Mouse (Mus musculus) hindbrain, postnatal 0 days (tissue): ENCODE measurements around the gene 1700086D15Rik. TPM values are rescaled to one million over a fixed set of nuclear protein-coding genes. Genes with fewer than 3 reads are reported as not detected.

ENCODE experiments used
- ATAC-seq: fragments of 200-750 bp; cut with Nextera tagmentation; 2 replicates; pipeline ENCODE4 v1.8.0; 2017; ENCODE audit warnings: mild to moderate bottlenecking, moderate TSS enrichment, moderate library complexity
- DNase-seq: peaks from one replicate; pipeline ENCODE4 v3.0.0-alpha.2; 2015; ENCODE audit warnings: low spot score
- H3K27ac ChIP-seq: fragments of 300-500 bp; sonication (generic); 2 replicates; pipeline ENCODE4 v1.5.1; 2014; ENCODE audit warnings: mild to moderate bottlenecking
- H3K27me3 ChIP-seq: fragments of 300-500 bp; sonication (generic); 2 replicates; pipeline ENCODE4 v1.6.1; 2014; ENCODE audit warnings: low read length, mixed read lengths; ENCODE audit not compliant: insufficient read depth
- H3K36me3 ChIP-seq: fragments of 300-500 bp; sonication (generic); 2 replicates; pipeline ENCODE4 v1.6.1; 2014; ENCODE audit warnings: low read length, mixed read lengths; ENCODE audit not compliant: insufficient read depth
- H3K4me1 ChIP-seq: fragments of 300-500 bp; sonication (generic); 2 replicates; pipeline ENCODE4 v1.6.1; 2014; ENCODE audit warnings: antibody characterized with exemption, low read length, mixed read lengths; ENCODE audit not compliant: insufficient read depth
- H3K4me2 ChIP-seq: fragments of 300-500 bp; sonication (generic); 2 replicates; pipeline ENCODE4 v1.6.1; 2014; ENCODE audit warnings: low read depth, mild to moderate bottlenecking, low read length, moderate library complexity, mixed read lengths
- H3K4me3 ChIP-seq: fragments of 300-500 bp; sonication (generic); 2 replicates; pipeline ENCODE4 v1.5.1; 2014; ENCODE audit warnings: low read length
- H3K9ac ChIP-seq: fragments of 300-500 bp; sonication (generic); replicated peaks from 2 replicates; pipeline ENCODE4 v1.6.1; 2014; ENCODE audit warnings: mild to moderate bottlenecking, low read length, moderate library complexity, mixed read lengths
- H3K9me3 ChIP-seq: fragments of 300-500 bp; sonication (generic); 2 replicates; pipeline ENCODE4 v1.6.1; 2016; ENCODE audit warnings: low read length, mixed read lengths
- CTCF ChIP-seq: IDR thresholded peaks from 2 replicates; pipeline ENCODE4 v1.5.1; 2016; ENCODE audit warnings: antibody characterized with exemption, control low read depth, low read depth
- WGBS: fragments of 180-500 bp; shearing (Covaris S2); extraction: QIAGEN DNeasy Blood & Tissue Kit; methylation state at CpG from one replicate; pipeline ENCODE4 v1.1.7; 2014; 5-methylcytosine and 5-hydroxymethylcytosine counted together
- polyA plus RNA-seq: library from polyadenylated mRNA; unstranded; fragments of >200 nt; fragmentation: Nextera tagmentation; extraction: Ambion mirVana; gene quantifications from 2 replicates; pipeline ENCODE4 v1.2.1, GENCODE M21; 2015
- total RNA-seq: library from RNA; depleted of rRNA; stranded (reverse); fragments of >200 nt; gene quantifications from 2 replicates; pipeline ENCODE4 v1.2.3, GENCODE M21; 2014

1700086D15Rik gene
- total and polyA plus RNA-seq, 2 experiments from 2014 or later, result 0.39 to 0.94 TPM

DNA sequence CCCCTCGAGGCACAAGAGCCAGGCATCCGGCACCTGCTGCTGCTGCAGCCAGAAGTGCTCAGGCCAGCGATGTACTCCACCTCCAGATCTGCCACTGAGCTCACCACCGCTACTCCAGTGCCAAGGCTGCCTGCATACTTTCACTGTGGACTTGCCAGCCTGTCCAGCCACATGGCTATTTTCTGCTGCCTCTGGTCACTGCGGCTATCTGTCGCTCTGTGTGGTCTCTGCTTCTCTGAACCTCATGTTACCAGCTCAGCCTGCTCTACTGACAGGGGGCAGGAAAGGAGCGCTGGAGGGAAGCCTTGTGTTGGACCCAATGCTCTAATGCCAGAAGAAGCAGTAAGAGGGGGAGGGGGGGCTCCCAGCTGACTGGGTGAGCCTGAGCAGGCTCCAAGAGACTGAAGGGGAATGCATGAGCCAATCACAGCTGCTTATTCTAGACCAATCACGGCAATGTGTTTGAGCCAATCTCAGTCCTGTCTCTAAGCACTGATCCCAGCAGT, 34.7 kb downstream of the 1700086D15Rik start:
- no peaks in the 10 kb centered on the region for H3K9me3 ChIP-seq
- peak; percentile 16; the same call in 1 of the 2 replicates for TF ChIP-seq CTCF
- no peaks in the 10 kb centered on the region for H3K36me3 ChIP-seq
- H3K9ac ChIP-seq, result 0 out of 2 replicates have a peak overlapping the region, but pooled peaks have one; percentile 13
- WGBS, result 38% methylated on average over 8 of the region's 8 CpGs
- H3K27me3 ChIP-seq, result no peaks in the 10 kb centered on the region
- H3K27ac ChIP-seq, result peak overlapping the region; percentile 65; the same call in 1 of the 2 replicates
- 0 out of 2 replicates have a peak overlapping the region, but pooled peaks have one; percentile 29 for H3K4me2 ChIP-seq
- DNase-seq, result peak; percentile 85
- 0 out of 2 replicates have a peak, but pooled peaks cover 7% of the 10 kb centered on the region for H3K4me1 ChIP-seq
- no peak overlapping the region for H3K4me3 ChIP-seq
- ATAC-seq, result peak; percentile 96

DNA sequence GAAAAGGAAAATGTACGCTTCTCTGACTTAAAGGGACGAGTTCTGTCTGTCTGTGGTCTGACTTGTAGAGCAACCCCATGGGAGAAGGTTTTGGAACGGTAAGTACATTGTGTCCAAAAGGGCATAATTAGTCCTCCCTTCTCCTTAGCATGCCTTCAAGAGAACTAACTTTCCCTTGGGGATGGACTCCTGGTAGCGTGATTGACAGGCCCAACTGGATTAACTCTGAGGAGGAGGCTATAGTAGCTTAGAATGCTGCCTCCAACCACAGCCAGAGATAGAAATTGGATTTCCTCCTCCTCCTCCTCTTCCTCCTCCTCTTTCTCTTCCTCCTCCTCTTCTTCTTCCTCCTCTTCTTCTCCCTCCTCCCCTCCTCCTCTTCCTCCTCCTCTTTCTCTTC, 39.4 kb downstream of the 1700086D15Rik start:
- no peaks in the 10 kb centered on the region for H3K27me3 ChIP-seq
- no peak overlapping the region for H3K27ac ChIP-seq
- 0 out of 2 replicates have a peak, but pooled peaks cover 5% of the 10 kb centered on the region for H3K4me1 ChIP-seq
- no peaks in the 10 kb centered on the region for H3K9me3 ChIP-seq
- DNase-seq, result no peak
- H3K4me2 ChIP-seq, result no peak overlapping the region
- H3K36me3 ChIP-seq, result no peaks in the 10 kb centered on the region
- ATAC-seq, result no peak
- TF ChIP-seq CTCF, result no peak
- WGBS, result 82% methylated on average over 4 of the region's 4 CpGs
- no peak overlapping the region for H3K9ac ChIP-seq
- H3K4me3 ChIP-seq, result no peak overlapping the region

DNA sequence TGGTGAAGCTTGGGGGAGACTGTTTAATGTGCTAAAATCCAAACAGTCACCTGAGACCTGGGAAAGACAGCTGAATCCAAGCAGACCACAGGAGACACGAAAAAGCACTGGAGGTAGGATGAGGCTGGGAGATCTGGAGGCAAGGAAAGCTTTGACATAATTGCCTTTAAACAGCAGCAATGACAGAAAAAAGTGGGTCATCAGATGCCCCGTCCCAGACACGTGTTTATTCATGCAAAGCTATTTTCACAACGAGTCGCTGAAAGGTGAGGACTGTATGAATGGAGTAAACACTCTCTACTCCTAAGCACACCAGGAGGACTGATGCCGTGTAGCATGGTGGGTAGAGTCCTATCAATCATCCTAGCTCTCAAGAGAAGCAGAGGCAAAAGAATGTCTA, 43.9 kb downstream of the 1700086D15Rik start:
- no peaks in the 10 kb centered on the region for H3K27me3 ChIP-seq
- H3K4me3 ChIP-seq, result no peak overlapping the region
- no peak overlapping the region for H3K9ac ChIP-seq
- TF ChIP-seq CTCF, result no peak
- ATAC-seq, result no peak
- no peak overlapping the region for H3K4me2 ChIP-seq
- WGBS, result 83% methylated on average over 6 of the region's 6 CpGs
- no peaks in the 10 kb centered on the region for H3K4me1 ChIP-seq
- H3K27ac ChIP-seq, result no peak overlapping the region
- H3K9me3 ChIP-seq, result no peaks in the 10 kb centered on the region
- no peaks in the 10 kb centered on the region for H3K36me3 ChIP-seq
- DNase-seq, result no peak

DNA sequence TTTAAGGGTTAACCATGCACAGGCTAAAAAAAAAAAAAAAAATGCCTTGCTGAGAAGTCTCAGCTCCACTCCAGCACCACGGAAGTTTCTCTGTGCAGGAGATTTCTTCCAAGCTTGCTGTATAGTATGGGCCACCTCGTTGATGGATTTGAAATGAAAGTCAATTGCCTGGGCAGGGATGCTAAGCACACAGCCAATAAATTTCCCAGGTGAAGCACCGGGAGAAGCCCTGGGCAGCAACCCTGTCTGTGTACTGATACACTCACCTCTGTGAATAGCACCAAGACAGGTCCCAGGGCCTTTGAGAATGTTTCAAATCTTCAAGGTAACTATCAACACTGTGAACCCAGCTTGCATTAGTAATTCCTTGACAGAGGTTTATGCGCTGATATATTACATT, 47.6 kb downstream of the 1700086D15Rik start:
- H3K36me3 ChIP-seq, result no peaks in the 10 kb centered on the region
- ATAC-seq, result no peak
- no peak overlapping the region for H3K4me3 ChIP-seq
- DNase-seq, result no peak
- no peak overlapping the region for H3K9ac ChIP-seq
- H3K9me3 ChIP-seq, result no peaks in the 10 kb centered on the region
- no peak overlapping the region for H3K27ac ChIP-seq
- no peaks in the 10 kb centered on the region for H3K27me3 ChIP-seq
- no peak overlapping the region for H3K4me2 ChIP-seq
- peaks cover 11% of the 10 kb centered on the region for H3K4me1 ChIP-seq
- TF ChIP-seq CTCF, result no peak
- 45% methylated on average over 4 of the region's 4 CpGs for WGBS

DNA sequence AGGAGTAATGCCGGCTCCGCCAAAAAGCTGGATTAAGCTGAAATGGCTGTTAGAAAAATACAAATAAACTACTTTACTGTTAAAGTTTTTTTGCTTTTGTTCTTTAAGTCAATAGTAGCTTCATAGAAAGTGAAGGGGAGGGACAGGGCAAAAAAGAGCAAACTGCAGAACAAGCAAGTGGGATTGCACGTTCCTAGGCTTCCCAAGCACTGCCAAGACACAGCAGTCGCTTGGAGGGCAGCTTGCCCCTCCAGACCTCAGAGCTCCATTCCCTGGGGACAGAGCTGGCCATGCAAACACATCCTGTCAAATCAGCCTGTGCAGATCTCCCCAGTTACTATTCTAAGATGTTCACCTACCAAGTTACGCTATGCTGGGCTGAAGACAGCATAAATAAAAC, 48.0 kb downstream of the 1700086D15Rik start:
- TF ChIP-seq CTCF, result no peak
- DNase-seq, result peak; percentile 51
- H3K27me3 ChIP-seq, result no peaks in the 10 kb centered on the region
- WGBS, result 40% methylated on average over 5 of the region's 5 CpGs
- peaks cover 11% of the 10 kb centered on the region for H3K4me1 ChIP-seq
- H3K36me3 ChIP-seq, result no peaks in the 10 kb centered on the region
- ATAC-seq, result no peak
- H3K27ac ChIP-seq, result peak overlapping the region; percentile 8; the same call in 1 of the 2 replicates
- no peaks in the 10 kb centered on the region for H3K9me3 ChIP-seq
- H3K9ac ChIP-seq, result no peak overlapping the region
- no peak overlapping the region for H3K4me2 ChIP-seq
- no peak overlapping the region for H3K4me3 ChIP-seq

DNA sequence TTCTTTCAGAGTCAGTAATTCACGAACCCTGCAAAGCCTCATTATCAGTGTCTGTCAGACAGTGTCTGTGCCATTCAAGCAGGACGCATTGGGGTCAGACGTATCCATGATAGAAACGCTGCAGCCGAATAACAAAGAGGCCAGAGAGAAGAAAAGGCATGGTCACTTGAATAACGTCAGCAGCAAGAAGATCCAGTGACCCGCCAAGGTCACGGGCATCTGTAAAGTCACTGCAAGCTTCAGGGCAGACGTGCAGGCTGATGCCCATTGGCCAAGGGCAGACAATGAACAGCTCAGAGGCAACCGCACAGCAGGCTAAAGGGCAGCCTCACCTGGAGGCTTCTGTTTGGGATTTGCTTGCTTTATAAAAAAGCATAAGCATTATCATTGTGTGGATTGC, 49.6 kb downstream of the 1700086D15Rik start:
- no peak overlapping the region for H3K9ac ChIP-seq
- H3K9me3 ChIP-seq, result no peaks in the 10 kb centered on the region
- 36% methylated on average over 10 of the region's 10 CpGs for WGBS
- no peak overlapping the region for H3K4me3 ChIP-seq
- H3K27ac ChIP-seq, result no peak overlapping the region
- H3K4me1 ChIP-seq, result peaks cover 11% of the 10 kb centered on the region
- DNase-seq (no peak), ATAC-seq (no peak)
- no peaks in the 10 kb centered on the region for H3K27me3 ChIP-seq
- no peaks in the 10 kb centered on the region for H3K36me3 ChIP-seq
- no peak overlapping the region for H3K4me2 ChIP-seq
- no peak for TF ChIP-seq CTCF

DNA sequence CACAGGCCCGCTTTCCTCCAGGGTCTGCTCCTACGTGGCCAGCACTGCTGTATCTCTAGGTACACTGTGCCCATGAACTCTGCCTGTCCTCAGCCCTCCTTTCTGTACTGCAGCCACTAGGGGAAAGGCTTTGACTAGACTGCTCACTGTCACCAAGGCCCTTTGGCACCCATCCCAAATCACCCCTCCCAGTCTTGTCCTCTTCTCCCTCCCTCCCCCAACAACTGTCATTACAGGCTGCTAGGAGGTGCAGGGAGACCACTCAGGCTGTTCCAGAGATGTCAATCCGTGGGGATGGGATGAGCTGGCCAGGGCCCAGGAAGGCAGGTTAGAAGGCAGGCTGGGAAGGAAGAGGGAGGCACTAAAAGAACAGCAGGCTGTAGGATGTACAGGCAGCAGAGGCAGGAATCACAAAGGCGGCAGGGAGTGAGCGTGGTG, 51.9 kb downstream of the 1700086D15Rik start:
- TF ChIP-seq CTCF, result peak; percentile 61
- Histone ChIP-seq H3K4me3 (no peak overlapping the region), H3K4me1 (peaks cover 11% of the 10 kb centered on the region), H3K4me2 (no peak overlapping the region), H3K9me3 (no peaks in the 10 kb centered on the region), H3K27ac (peak overlapping the region; percentile 41; the same call in 1 of the 2 replicates), H3K9ac (no peak overlapping the region), H3K27me3 (no peaks in the 10 kb centered on the region), H3K36me3 (no peaks in the 10 kb centered on the region)
- ATAC-seq, result peak; percentile 83
- 53% methylated on average over 5 of the region's 5 CpGs for WGBS
- DNase-seq, result peak; percentile 86
